Mouse (Mus musculus): Measurements from ENCODE around the gene Gpatch2.

Gene Gpatch2

GRCm38 (mm10) chr1:187244734-187245133, 29.4 kb downstream of the Gpatch2 start:
- DNase-seq (ENCODE audit: low read depth, low spot score), result no peak

GRCm38 (mm10) chr1:187250741-187251262, 35.5 kb downstream of the Gpatch2 start:
- DNase-seq (ENCODE audit: low read depth, low spot score), result no peak

GRCm38 (mm10) chr1:187258756-187259155, 43.4 kb downstream of the Gpatch2 start:
- DNase-seq (ENCODE audit: low read depth, low spot score), result no peak

- no peak for DNase-seq (ENCODE audit: low read depth, low spot score)
Measured at GRCm38 (mm10) chr1:187267601-187268000, 52.3 kb downstream of the Gpatch2 start.

- DNase-seq (ENCODE audit: low read depth, low spot score), result no peak
Measured at GRCm38 (mm10) chr1:187270318-187271247, 55.3 kb downstream of the Gpatch2 start.

GRCm38 (mm10) chr1:187277324-187277723, 62.0 kb downstream of the Gpatch2 start:
- no peak for DNase-seq (ENCODE audit: low read depth, low spot score)

GRCm38 (mm10) chr1:187278472-187278871, 63.2 kb downstream of the Gpatch2 start:
- DNase-seq (ENCODE audit: low read depth, low spot score), result no peak

- no peak for DNase-seq (ENCODE audit: low read depth, low spot score)
Measured at GRCm38 (mm10) chr1:187279776-187280175, 64.5 kb downstream of the Gpatch2 start.

GRCm38 (mm10) chr1:187282321-187282720, 67.0 kb downstream of the Gpatch2 start:
- no peak for DNase-seq (ENCODE audit: low read depth, low spot score)

GRCm38 (mm10) chr1:187282804-187283203, 67.5 kb downstream of the Gpatch2 start:
- no peak for DNase-seq (ENCODE audit: low read depth, low spot score)

- DNase-seq (ENCODE audit: low read depth, low spot score), result no peak
Measured at GRCm38 (mm10) chr1:187285735-187286134, 70.4 kb downstream of the Gpatch2 start.

GRCm38 (mm10) chr1:187286411-187286810, 71.1 kb downstream of the Gpatch2 start:
- no peak for DNase-seq (ENCODE audit: low read depth, low spot score)

GRCm38 (mm10) chr1:187286924-187287323, 71.6 kb downstream of the Gpatch2 start:
- DNase-seq (ENCODE audit: low read depth, low spot score), result no peak

GRCm38 (mm10) chr1:187290186-187290585, 74.9 kb downstream of the Gpatch2 start:
- DNase-seq (ENCODE audit: low read depth, low spot score), result no peak

GRCm38 (mm10) chr1:187291480-187292394, 76.4 kb downstream of the Gpatch2 start:
- no peak for DNase-seq (ENCODE audit: low read depth, low spot score)

- DNase-seq (ENCODE audit: low read depth, low spot score), result no peak
Measured at GRCm38 (mm10) chr1:187292395-187292749, 77.1 kb downstream of the Gpatch2 start.

- no peak for DNase-seq (ENCODE audit: low read depth, low spot score)
Measured at GRCm38 (mm10) chr1:187293233-187293632, 77.9 kb downstream of the Gpatch2 start.

- no peak for DNase-seq (ENCODE audit: low read depth, low spot score)
Measured at GRCm38 (mm10) chr1:187294522-187294921, 79.2 kb downstream of the Gpatch2 start.

- no peak for DNase-seq (ENCODE audit: low read depth, low spot score)
Measured at GRCm38 (mm10) chr1:187295038-187295559, 79.8 kb downstream of the Gpatch2 start.

GRCm38 (mm10) chr1:187295711-187296110, 80.4 kb downstream of the Gpatch2 start:
- no peak for DNase-seq (ENCODE audit: low read depth, low spot score)

- no peak for DNase-seq (ENCODE audit: low read depth, low spot score)
Measured at GRCm38 (mm10) chr1:187299236-187299635, 83.9 kb downstream of the Gpatch2 start.

GRCm38 (mm10) chr1:187300626-187301025, 85.3 kb downstream of the Gpatch2 start:
- no peak for DNase-seq (ENCODE audit: low read depth, low spot score)
